Mouse (Mus musculus) olfactory bulb, adult 2 months (tissue): ENCODE results near the gene Hes7. TPM values are rescaled to one million over a fixed set of nuclear protein-coding genes. Genes with fewer than 3 reads are reported as not detected.

Experiments
- H3K27ac ChIP-seq: fragments of 200-500 bp; 2 replicates; pipeline ENCODE4 v1.5.1; 2012; ENCODE audit warnings: low read depth, low read length; ENCODE audit not compliant: insufficient read depth
- H3K4me1 ChIP-seq: fragments of 200-500 bp; 2 replicates; pipeline ENCODE4 v1.6.1; 2012; ENCODE audit warnings: low read length; ENCODE audit not compliant: control insufficient read depth, insufficient read depth
- H3K4me3 ChIP-seq: fragments of 200-500 bp; 2 replicates; pipeline ENCODE4 v1.5.1; 2012; ENCODE audit warnings: mild to moderate bottlenecking, low read depth, low read length, moderate library complexity; ENCODE audit not compliant: insufficient read depth
- CTCF ChIP-seq: fragments of 200-500 bp; IDR thresholded peaks from 2 replicates; pipeline ENCODE4 v1.5.1; 2012; ENCODE audit warnings: low read depth, mild to moderate bottlenecking, low read length, moderate library complexity; ENCODE audit not compliant: insufficient read depth
- POLR2A ChIP-seq: fragments of 200-500 bp; IDR thresholded peaks from 2 replicates; pipeline ENCODE4 v1.6.1; 2012; ENCODE audit warnings: mild to moderate bottlenecking, low read depth, low read length, moderate library complexity; ENCODE audit not compliant: insufficient read depth
- WGBS: fragments of 180-500 bp; shearing (Covaris S2); methylation state at CpG from one replicate; pipeline ENCODE4 v1.1.7; 2018; 5-methylcytosine and 5-hydroxymethylcytosine counted together
- polyA plus RNA-seq: library from polyadenylated mRNA; stranded (reverse); fragments of >200 nt; gene quantifications from 2 replicates; pipeline ENCODE4 v1.2.4, GENCODE M21; 2012; ENCODE audit warnings: low replicate concordance; ENCODE audit not compliant: missing spikeins, insufficient read depth, insufficient read length

Hes7 gene
- polyA plus RNA-seq, 1 experiment = not detected

GRCm38 (mm10) chr11:69098762-69099091 lies 21.5 kb upstream of the Hes7 start:
- Histone ChIP-seq H3K27ac (peak overlapping the region; percentile 99), H3K4me1 (peaks cover 54% of the 10 kb centered on the region), H3K4me3 (peak overlapping the region; percentile 83)
- TF ChIP-seq CTCF = no peak
- peak; percentile 67 for TF ChIP-seq POLR2A
- under 1% methylated on average over 19 of the region's 19 CpGs for WGBS

DNA sequence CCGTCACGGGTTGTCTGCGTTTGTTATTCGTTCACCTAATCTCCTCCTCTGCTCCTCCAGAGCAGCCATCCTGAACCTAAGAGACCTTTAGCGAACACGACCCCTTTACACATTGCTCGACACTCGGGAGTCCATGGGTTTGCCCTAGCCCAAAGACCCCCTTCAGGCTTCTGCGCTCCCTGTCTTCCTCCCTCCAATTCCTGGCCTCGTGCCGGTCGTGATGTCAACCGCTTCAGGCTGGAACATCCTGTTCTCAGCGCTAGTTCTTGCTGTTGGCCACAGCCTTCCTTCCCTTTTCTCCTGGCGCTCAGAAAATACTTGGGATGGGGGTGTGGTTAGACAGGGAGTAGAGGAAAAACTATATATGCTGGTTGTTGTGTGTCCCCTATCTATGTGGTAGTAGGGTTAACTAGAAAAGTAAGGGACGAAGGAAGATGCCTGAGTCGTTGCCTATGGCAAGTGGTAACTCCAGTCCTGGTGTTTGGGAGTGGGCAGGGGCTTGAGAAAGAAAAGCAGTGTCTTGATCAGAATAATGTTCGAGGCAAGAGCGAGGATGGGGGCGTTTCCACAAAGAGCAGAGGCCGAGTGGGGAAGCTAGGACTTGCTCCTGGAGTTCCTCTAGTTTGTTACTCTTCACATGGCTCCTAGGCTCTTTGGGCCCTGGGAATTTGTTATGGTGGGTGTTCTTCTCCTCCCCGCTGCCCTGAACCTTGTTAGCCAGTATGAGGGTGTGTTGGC lies 20.9 kb upstream of the Hes7 start:
- peak overlapping the region; percentile 83 for H3K4me3 ChIP-seq
- H3K27ac ChIP-seq = peak overlapping the region; percentile 99
- WGBS = 1% methylated on average over 22 of the region's 22 CpGs
- peaks cover 60% of the 10 kb centered on the region for H3K4me1 ChIP-seq
- TF ChIP-seq CTCF (no peak), POLR2A (no peak)

DNA sequence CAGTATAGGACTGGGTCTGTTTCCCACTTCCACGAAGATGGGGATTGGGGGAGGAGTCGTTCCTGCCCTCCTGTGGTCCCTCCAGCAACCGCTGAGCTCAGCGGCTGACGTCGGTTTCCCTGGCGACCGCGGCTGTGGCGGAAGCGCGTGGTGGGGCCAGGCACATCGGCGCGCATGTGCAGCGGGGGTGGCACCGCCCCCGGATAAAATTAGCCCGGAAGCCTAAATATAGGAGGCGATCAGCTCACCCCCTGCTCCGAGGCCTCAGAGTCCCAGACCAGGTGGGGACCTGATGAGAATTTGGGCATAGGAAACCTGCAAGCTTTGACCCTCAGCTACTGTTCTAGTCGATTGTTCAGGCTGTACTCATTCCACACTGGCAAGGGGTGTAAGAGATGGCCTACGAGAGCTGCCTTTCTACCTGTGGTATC lies 20.3 kb upstream of the Hes7 start:
- peak overlapping the region; percentile 83 for H3K4me3 ChIP-seq
- H3K27ac ChIP-seq = peak overlapping the region; percentile 99
- peaks cover 63% of the 10 kb centered on the region for H3K4me1 ChIP-seq
- under 1% methylated on average over 23 of the region's 23 CpGs for WGBS
- 0 out of 2 replicates have a peak, but pooled peaks have one; percentile 12 for TF ChIP-seq POLR2A
- TF ChIP-seq CTCF = no peak

- Histone ChIP-seq H3K4me3 (peak overlapping the region; percentile 83), H3K4me1 (peaks cover 63% of the 10 kb centered on the region), H3K27ac (peak overlapping the region; percentile 97)
- WGBS = 77% methylated on average over 20 of the region's 20 CpGs
- TF ChIP-seq POLR2A = no peak
Measured at GRCm38 (mm10) chr11:69100639-69101360, 19.4 kb upstream of the Hes7 start.

DNA sequence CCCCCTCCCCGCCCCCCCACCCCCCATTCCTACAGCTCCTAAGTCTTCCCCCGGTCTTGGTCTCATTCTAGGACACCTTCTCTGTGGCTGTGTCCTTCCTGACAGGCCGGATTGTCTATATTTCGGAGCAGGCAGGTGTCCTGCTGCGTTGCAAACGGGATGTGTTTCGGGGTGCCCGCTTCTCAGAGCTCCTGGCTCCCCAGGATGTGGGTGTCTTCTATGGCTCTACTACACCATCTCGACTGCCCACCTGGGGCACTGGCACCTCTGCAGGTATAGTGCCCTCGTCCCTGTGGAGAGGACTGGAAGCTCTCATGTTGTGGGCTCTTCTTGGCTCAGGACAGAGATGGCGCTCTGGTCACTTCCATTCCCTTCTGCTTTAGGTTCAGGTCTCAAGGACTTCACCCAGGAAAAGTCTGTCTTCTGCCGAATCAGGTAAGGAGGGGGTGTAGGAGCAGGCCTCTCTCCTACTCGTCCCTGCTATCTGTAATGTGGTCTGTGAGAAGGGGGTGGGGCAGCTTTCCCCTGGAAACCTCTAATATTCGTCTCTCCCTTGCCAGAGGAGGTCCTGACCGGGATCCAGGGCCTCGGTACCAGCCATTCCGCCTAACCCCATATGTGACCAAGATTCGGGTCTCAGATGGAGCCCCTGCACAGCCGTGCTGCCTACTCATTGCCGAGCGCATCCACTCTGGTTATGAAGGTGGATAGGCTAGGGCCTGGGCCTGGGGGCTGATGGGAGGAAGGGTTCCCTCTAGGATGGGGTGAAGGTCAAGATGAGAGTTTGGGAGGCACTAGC lies 18.4 kb upstream of the Hes7 start:
- 0 out of 2 replicates have a peak overlapping the region, but pooled peaks have one; percentile 0 for H3K4me3 ChIP-seq
- WGBS = 80% methylated on average over 21 of the region's 21 CpGs
- H3K4me1 ChIP-seq = peaks cover 61% of the 10 kb centered on the region
- peak overlapping the region; percentile 30 for H3K27ac ChIP-seq
- TF ChIP-seq POLR2A (no peak), CTCF (no peak)

- 61% methylated on average over 7 of the region's 7 CpGs for WGBS
- no peak for TF ChIP-seq CTCF
- Histone ChIP-seq H3K4me1 (peaks cover 58% of the 10 kb centered on the region), H3K4me3 (no peak overlapping the region), H3K27ac (peak overlapping the region; percentile 30; the same call in 1 of the 2 replicates)
Measured at GRCm38 (mm10) chr11:69102403-69102725, 17.8 kb upstream of the Hes7 start.

GRCm38 (mm10) chr11:69103121-69103520 lies 17.1 kb upstream of the Hes7 start:
- H3K4me1 ChIP-seq = peaks cover 53% of the 10 kb centered on the region
- TF ChIP-seq CTCF (no peak), POLR2A (no peak)
- no peak overlapping the region for H3K4me3 ChIP-seq
- 91% methylated on average over 14 of the region's 14 CpGs for WGBS
- H3K27ac ChIP-seq = no peak overlapping the region

DNA sequence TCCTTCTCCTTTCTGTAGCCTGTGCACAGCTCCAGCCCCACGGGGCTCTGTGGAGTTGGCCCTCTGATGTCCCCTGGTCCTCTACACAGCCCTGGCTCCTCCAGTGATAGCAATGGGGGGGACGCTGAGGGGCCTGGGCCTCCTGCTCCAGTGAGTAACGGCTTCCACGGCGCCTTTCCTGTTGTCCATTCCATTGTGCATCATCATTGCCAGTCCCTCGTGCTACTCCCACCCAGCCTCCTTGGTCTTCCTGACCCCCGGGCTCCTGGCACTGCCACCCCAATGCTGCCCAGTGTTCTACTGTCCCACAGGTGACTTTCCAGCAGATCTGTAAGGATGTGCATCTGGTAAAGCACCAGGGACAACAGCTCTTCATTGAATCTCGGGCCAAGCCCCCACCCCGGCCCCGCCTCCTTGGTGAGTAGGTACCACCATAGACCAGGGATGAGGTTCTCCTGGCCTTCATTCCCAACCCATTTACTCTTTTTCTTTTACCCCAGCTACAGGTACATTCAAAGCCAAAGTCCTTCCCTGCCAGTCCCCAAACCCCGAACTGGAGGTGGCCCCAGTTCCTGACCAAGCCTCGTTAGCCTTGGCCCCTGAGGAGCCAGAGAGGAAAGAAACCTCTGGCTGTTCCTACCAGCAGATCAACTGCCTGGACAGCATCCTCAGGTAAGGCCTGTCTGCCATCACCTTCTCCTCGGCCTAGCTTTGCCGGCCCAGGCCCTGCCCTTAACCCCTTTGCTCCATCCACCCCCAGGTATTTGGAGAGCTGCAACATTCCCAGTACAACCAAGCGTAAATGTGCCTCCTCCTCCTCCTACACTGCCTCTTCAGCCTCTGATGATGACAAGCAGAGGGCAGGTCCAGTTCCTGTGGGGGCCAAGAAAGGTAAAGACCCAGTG lies 16.4 kb upstream of the Hes7 start:
- TF ChIP-seq POLR2A = no peak
- 86% methylated on average over 15 of the region's 15 CpGs for WGBS
- H3K27ac ChIP-seq = no peak overlapping the region
- H3K4me1 ChIP-seq = peaks cover 47% of the 10 kb centered on the region
- no peak overlapping the region for H3K4me3 ChIP-seq

- no peak overlapping the region for H3K4me3 ChIP-seq
- 84% methylated on average over 14 of the region's 14 CpGs for WGBS
- H3K27ac ChIP-seq = no peak overlapping the region
- TF ChIP-seq POLR2A (no peak), CTCF (no peak)
- peaks cover 50% of the 10 kb centered on the region for H3K4me1 ChIP-seq
Measured at GRCm38 (mm10) chr11:69104487-69104886, 15.7 kb upstream of the Hes7 start.
